Mouse (Mus musculus) right cerebral cortex, postnatal 14 days (tissue): Measurements from ENCODE around the gene Maml2.

Experiments
- DNase-seq: peaks from one replicate; pipeline ENCODE4 v3.0.0; 2022

Maml2 gene

GRCm38 (mm10) chr9:13581184-13581583 lies 283.4 kb downstream of the Maml2 start:
- DNase-seq: no peak

- DNase-seq: no peak
These were observed 286.2 kb downstream of the Maml2 start for GRCm38 (mm10) chr9:13583952-13584351.

- DNase-seq: no peak
These were observed 286.7 kb downstream of the Maml2 start for GRCm38 (mm10) chr9:13584435-13584834.

- DNase-seq: no peak
These were observed 289.6 kb downstream of the Maml2 start for GRCm38 (mm10) chr9:13587085-13587933.

GRCm38 (mm10) chr9:13588786-13589185 lies 291.0 kb downstream of the Maml2 start:
- DNase-seq: no peak

GRCm38 (mm10) chr9:13592701-13593100 lies 294.9 kb downstream of the Maml2 start:
- DNase-seq: no peak

- no peak for DNase-seq
These were observed 300.0 kb downstream of the Maml2 start for GRCm38 (mm10) chr9:13597736-13598135.

GRCm38 (mm10) chr9:13598596-13599333 lies 301.0 kb downstream of the Maml2 start:
- DNase-seq: no peak

GRCm38 (mm10) chr9:13599334-13599614 lies 301.5 kb downstream of the Maml2 start:
- DNase-seq: no peak

- no peak for DNase-seq
These were observed 302.0 kb downstream of the Maml2 start for GRCm38 (mm10) chr9:13599800-13600199.

GRCm38 (mm10) chr9:13601729-13602128 lies 304.0 kb downstream of the Maml2 start:
- DNase-seq: no peak

- no peak for DNase-seq
These were observed 305.9 kb downstream of the Maml2 start for GRCm38 (mm10) chr9:13603533-13604143.

GRCm38 (mm10) chr9:13607609-13608185 lies 309.9 kb downstream of the Maml2 start:
- DNase-seq: no peak

- DNase-seq: no peak
These were observed 310.8 kb downstream of the Maml2 start for GRCm38 (mm10) chr9:13608532-13609071.

- DNase-seq: no peak
These were observed 313.8 kb downstream of the Maml2 start for GRCm38 (mm10) chr9:13611561-13611960.

GRCm38 (mm10) chr9:13612371-13612770 lies 314.6 kb downstream of the Maml2 start:
- no peak for DNase-seq

GRCm38 (mm10) chr9:13613325-13614268 lies 315.8 kb downstream of the Maml2 start:
- DNase-seq: no peak

GRCm38 (mm10) chr9:13616383-13617009 lies 318.7 kb downstream of the Maml2 start:
- no peak for DNase-seq

GRCm38 (mm10) chr9:13620794-13621193 lies 323.0 kb downstream of the Maml2 start:
- DNase-seq: no peak

GRCm38 (mm10) chr9:13621941-13622340 lies 324.2 kb downstream of the Maml2 start:
- no peak for DNase-seq

GRCm38 (mm10) chr9:13622426-13622825 lies 324.7 kb downstream of the Maml2 start:
- no peak for DNase-seq
